Mouse (Mus musculus) colon, adult 2 months (tissue): ENCODE measurements around the gene 1700123O20Rik. TPM values are rescaled to one million over a fixed set of nuclear protein-coding genes. Genes with fewer than 3 reads are reported as not detected.

Experiments used
- polyA plus RNA-seq: library from polyadenylated mRNA; depleted of rRNA; stranded (reverse); fragments of >200 nt; gene quantifications from 2 replicates; pipeline ENCODE4 v1.2.3, GENCODE M21; 2012; rRNA removed

The 1700123O20Rik gene
- 35.0 and 51.2 TPM in 2 replicates for polyA plus RNA-seq

DNA sequence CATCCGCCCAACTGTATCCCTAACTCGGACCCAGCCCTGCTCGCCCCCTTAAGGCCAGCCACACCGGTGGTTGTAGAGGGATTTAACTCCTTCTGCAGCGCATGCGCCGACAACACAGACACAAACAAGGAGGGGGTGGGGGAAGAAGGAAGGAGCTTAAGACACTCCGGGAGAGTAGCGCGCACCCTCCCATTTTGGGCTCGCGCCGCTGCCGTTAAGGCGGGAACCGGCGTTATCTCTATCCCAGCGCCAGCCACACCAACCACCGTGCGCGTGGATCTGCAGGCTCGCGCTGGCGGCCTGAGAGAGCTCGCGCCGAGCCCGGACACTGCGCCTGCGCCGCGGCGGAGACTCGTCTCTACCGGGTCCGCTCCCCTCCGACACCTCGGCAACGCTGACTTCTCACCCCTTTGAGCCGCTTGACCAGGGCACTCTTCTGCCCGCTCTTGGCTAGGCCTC, at the start of gene 1700123O20Rik:
1700123O20Rik (plus strand) TSS at position 154 of the 459 bp plus-strand sequence.

DNA sequence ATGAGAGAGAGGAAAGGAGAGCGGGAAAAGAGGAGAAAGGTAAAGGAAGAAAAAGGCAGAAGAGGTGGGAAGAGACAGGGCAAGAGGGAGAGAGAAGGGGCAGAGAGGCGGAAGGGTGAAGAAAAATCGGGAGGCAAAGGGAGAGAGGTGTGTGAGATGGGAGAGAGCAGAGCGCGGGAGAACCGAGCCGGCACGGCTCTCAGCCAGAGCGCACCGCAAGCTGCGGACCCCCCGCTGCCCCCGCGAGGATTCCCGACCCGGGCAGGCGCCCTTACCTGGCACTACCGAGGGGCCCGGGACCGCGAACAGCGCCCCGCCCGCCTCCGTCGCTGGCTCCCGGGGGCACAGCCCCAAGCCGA, 45.1 kb upstream of the 1700123O20Rik start, which contains the start of gene Gm17606:
Gm17606 (plus strand) TSS at position 7 of the 359 bp plus-strand sequence.

DNA sequence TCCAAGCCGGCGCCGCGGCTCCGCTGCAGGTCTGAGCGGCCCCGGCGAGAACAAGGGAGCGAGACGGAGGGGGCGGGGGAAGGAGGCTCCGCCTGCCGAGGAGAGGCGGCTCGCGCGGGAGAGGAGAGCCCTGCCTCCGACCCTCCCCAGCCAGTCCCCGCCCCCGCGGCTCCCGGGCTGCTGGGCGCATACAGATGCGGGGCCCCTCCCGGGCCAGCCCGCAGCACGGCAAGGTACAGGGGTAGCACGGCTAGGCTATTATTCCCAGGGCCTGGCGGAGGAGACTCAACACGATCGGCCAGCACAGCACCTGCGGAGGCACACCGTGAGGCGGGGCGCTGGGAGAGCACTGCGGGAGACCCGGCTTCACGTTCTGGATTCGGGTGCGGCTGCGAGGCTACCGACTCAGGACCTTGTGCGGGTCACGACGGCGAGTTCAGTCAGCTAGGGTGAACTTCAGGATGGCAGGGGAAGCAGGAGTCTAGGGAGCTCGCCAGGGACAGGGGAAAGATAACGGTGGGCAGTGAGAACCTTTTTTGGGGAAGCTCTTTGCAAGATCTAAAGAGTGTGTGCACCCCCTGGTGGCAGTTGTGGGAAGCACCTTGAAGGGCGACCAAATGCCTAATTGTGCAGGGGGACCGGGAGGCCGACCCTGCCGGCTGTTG, 44.6 kb upstream of the 1700123O20Rik start, which contains the start of gene Cdh24:
Cdh24 (minus strand) TSS at position 60 of the 665 bp plus-strand sequence.

DNA sequence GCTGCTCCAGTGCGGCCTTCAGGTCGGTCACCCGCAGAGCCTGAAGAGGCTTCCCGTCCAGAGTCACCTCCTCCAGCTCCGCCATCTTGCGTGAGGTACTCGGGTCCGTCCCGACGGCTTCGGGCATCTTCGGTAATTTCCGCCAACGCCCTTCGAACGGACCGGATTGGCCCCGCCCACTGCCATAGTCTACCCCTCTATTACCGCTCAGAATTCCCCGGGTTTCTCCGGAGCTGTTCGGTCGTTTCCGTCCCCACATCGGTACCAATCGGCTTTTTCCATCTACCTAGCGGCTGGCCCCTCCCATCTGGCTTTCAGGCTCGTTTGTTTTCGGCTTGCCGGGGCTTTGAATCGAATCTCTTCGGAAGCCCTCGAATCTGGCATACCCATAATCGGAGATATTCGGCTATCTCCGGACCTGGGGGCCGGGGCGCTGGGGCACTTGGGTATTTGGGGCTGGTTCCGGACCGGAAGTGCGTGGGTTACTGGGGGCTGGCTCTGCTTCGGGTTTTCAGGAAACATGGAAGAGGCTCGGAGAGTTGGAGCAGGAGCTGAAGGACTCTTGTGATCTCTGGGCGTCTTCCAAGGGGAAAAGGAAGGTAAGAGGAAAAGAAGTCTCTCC, 617 bp downstream of the 1700123O20Rik start, which contains the start of gene Acin1:
Acin1 (minus strand) TSS at position 410 of the 622 bp plus-strand sequence.

DNA sequence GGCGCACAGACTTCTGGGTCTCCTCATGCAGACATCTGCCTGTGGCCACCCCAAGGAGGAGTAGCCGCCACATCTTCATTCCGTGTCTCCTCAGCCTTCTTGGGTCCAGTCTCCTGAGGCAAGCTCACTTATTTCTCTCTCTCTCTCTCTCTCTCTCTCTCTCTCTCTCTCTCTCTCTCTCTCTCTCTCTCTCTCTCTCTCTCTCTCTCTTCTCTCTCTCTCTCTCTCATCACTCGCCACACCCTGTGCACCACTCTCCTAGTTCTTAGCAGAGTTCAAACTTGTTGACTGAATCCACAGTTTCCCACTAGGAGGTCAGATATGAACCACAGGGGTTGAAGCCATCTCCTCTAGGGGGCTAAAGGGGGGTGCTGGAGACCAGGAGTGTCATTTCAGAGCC, 12.7 kb downstream of the 1700123O20Rik start, which contains the start of gene Gm29776:
Gm29776 (minus strand) TSS at position 101 of the 400 bp plus-strand sequence.

DNA sequence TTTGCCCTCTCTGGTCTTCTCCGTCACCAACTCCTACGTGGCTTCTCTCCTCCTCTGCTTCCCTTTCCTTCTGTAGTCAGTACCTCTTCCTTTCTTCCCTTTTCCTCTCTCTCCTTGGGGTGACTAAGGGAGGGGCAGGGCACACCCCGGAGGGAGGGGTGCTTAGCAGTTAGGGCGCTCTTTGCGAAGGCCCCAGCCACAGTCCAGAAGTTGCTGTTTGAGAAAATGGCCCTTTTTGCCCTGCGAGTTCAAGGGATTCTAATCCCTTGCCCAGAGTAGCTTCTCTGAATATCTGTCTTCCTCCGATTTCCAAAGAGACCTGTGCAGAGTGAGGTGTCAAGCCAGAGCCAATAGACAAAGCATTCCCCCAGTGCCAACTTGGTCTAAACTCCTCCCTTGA, 26.1 kb downstream of the 1700123O20Rik start, which contains the start of gene Cebpe:
Cebpe (minus strand) TSS at position 101 of the 400 bp plus-strand sequence.

Other genes with a start within 250 kb of the 1700123O20Rik start
- 344 and 402 TPM in 2 replicates for gene Lrp10, start 222.1 kb upstream of the 1700123O20Rik start, polyA plus RNA-seq
- gene Rem2, start 210.1 kb upstream of the 1700123O20Rik start, polyA plus RNA-seq: 1.7 and 2.3 TPM in 2 replicates
- gene Prmt5, start 168.7 kb upstream of the 1700123O20Rik start, polyA plus RNA-seq: 17.0 and 41.7 TPM in 2 replicates
- gene Haus4, start 131.6 kb upstream of the 1700123O20Rik start, polyA plus RNA-seq: 10.7 and 13.6 TPM in 2 replicates
- gene Ajuba, start 108.7 kb upstream of the 1700123O20Rik start, polyA plus RNA-seq: 5.9 and 6.3 TPM in 2 replicates
- gene 4931414P19Rik, start 80.2 kb upstream of the 1700123O20Rik start, polyA plus RNA-seq: 7.2 and 8.1 TPM in 2 replicates
- 180 and 204 TPM in 2 replicates for gene Psmb5, start 68.2 kb upstream of the 1700123O20Rik start, polyA plus RNA-seq
- not detected in 2 replicates for gene Psmb11, start 64.8 kb upstream of the 1700123O20Rik start, polyA plus RNA-seq
- not detected in 2 replicates for gene Gm17606, start 45.3 kb upstream of the 1700123O20Rik start, polyA plus RNA-seq
- 6.4 and 7.6 TPM in 2 replicates for gene Cdh24, start 44.9 kb upstream of the 1700123O20Rik start, polyA plus RNA-seq
- 88.5 and 92.0 TPM in 2 replicates for gene Acin1, start 715 bp downstream of the 1700123O20Rik start, polyA plus RNA-seq
- 0.06 TPM in 1 of 2 replicates, not detected in the other for gene Gm29776, start 12.6 kb downstream of the 1700123O20Rik start, polyA plus RNA-seq
- 0.32 and 0.94 TPM in 2 replicates for gene Cebpe, start 26.0 kb downstream of the 1700123O20Rik start, polyA plus RNA-seq
- 7.8 and 8.6 TPM in 2 replicates for gene Slc7a8, start 95.7 kb downstream of the 1700123O20Rik start, polyA plus RNA-seq
- gene Rnf212b, start 127.9 kb downstream of the 1700123O20Rik start, polyA plus RNA-seq: not detected in 2 replicates
- 2.2 and 4.0 TPM in 2 replicates for gene Homez, start 184.7 kb downstream of the 1700123O20Rik start, polyA plus RNA-seq
- 19.1 and 22.7 TPM in 2 replicates for gene Ppp1r3e, start 191.3 kb downstream of the 1700123O20Rik start, polyA plus RNA-seq
- 57.4 and 72.3 TPM in 2 replicates for gene Bcl2l2, start 197.2 kb downstream of the 1700123O20Rik start, polyA plus RNA-seq
- gene Gm20521, start 197.2 kb downstream of the 1700123O20Rik start, polyA plus RNA-seq: 10.2 and 19.3 TPM in 2 replicates
- gene Pabpn1, start 206.3 kb downstream of the 1700123O20Rik start, polyA plus RNA-seq: 56.7 and 65.4 TPM in 2 replicates
- gene Slc22a17, start 226.9 kb downstream of the 1700123O20Rik start, polyA plus RNA-seq: 30.7 and 38.2 TPM in 2 replicates
- gene Efs, start 239.9 kb downstream of the 1700123O20Rik start, polyA plus RNA-seq: 13.0 and 13.8 TPM in 2 replicates
- 0.67 and 0.92 TPM in 2 replicates for gene Il25, start 246.5 kb downstream of the 1700123O20Rik start, polyA plus RNA-seq